In genomic region chr17:31400294-31400693, GRCm38 (mm10) we compare ENCODE assay signal across 19 mouse cellular contexts. TPM values are rescaled to one million over a fixed set of nuclear protein-coding genes. Genes with fewer than 3 reads are reported as not detected.
A peak's percentile ranks its signal among the peaks of the same experiment; 100 is the strongest.
DNase-seq lines count a peak whose midpoint lies in the region; ATAC-seq and TF ChIP-seq lines count a peak whose summit lies in the region.
"Had no signal": no experiment of that assay in that cellular context is flagged by ENCODE, and none has a peak within 500 bp of the region (broad histone marks: within the 10 kb centered on the region; RNA-seq: fewer than 3 reads in every experiment).

No protein-coding gene starts in this region.

- H3K27me3 ChIP-seq in midbrain, embryonic 13.5 days = no peaks in the 10 kb centered on the region
- H3K27me3 ChIP-seq in midbrain, embryonic 14.5 days (ENCODE audit: control insufficient read depth, insufficient read depth, low read length) = no peaks in the 10 kb centered on the region
- no peaks in the 10 kb centered on the region for H3K27me3 ChIP-seq in embryonic facial prominence, embryonic 15.5 days
- H3K27me3 ChIP-seq: heart, embryonic 13.5 days; limb, embryonic 13.5 days had no signal

- TF ChIP-seq POLR2A in brain, embryonic 14.5 days (IDR thresholded peaks at IDR 0.05; ENCODE audit: borderline replicate concordance, extremely low read depth, insufficient read depth, insufficient read length, poor library complexity, severe bottlenecking) = no peak

- peaks cover 9% of the 10 kb centered on the region; the same call in 1 of the 2 replicates for H3K36me3 ChIP-seq in midbrain, embryonic 13.5 days
- peaks cover 10% of the 10 kb centered on the region; the same call in 1 of the 2 replicates for H3K36me3 ChIP-seq in midbrain, embryonic 14.5 days (ENCODE audit: control insufficient read depth, insufficient read depth, low read length)
- no peaks in the 10 kb centered on the region for H3K36me3 ChIP-seq in embryonic facial prominence, embryonic 15.5 days
- H3K36me3 ChIP-seq: G1E; heart, embryonic 13.5 days had no signal

- no peaks in the 10 kb centered on the region for H3K9me3 ChIP-seq in midbrain, embryonic 13.5 days
- no peaks in the 10 kb centered on the region for H3K9me3 ChIP-seq in midbrain, embryonic 14.5 days (ENCODE audit: control insufficient read depth, low read length)
- no peaks in the 10 kb centered on the region for H3K9me3 ChIP-seq in embryonic facial prominence, embryonic 15.5 days (replicated peaks)
- H3K9me3 ChIP-seq: heart, embryonic 13.5 days; limb, embryonic 13.5 days had no signal

- WGBS in midbrain, embryonic 13.5 days = 77% methylated on average over 6 of the region's 6 CpGs
- WGBS in midbrain, embryonic 14.5 days = 73% methylated on average over 6 of the region's 6 CpGs
- WGBS in embryonic facial prominence, embryonic 15.5 days = 62% methylated on average over 6 of the region's 6 CpGs

- 0 out of 2 replicates have a peak overlapping the region, but pooled peaks have one; percentile 5 for H3K27ac ChIP-seq in midbrain, embryonic 13.5 days
- H3K27ac ChIP-seq in midbrain, embryonic 14.5 days (replicated peaks; ENCODE audit: low read depth, low read length) = no peak overlapping the region
- peak overlapping the region; percentile 68 for H3K27ac ChIP-seq in embryonic facial prominence, embryonic 15.5 days (replicated peaks)
- H3K27ac ChIP-seq: gastrocnemius, adult 2 months; heart, embryonic 13.5 days; limb, embryonic 13.5 days had no signal

- H3K4me3 ChIP-seq in midbrain, embryonic 13.5 days (replicated peaks) = no peak overlapping the region
- H3K4me3 ChIP-seq in midbrain, embryonic 14.5 days (replicated peaks; ENCODE audit: low read depth, low read length) = no peak overlapping the region
- no peak overlapping the region for H3K4me3 ChIP-seq in embryonic facial prominence, embryonic 15.5 days (replicated peaks)
- H3K4me3 ChIP-seq: gastrocnemius, adult 2 months; heart, embryonic 13.5 days; limb, embryonic 13.5 days had no signal

- TF ChIP-seq CTCF in brain, embryonic 14.5 days (IDR thresholded peaks at IDR 0.05; ENCODE audit: borderline replicate concordance, extremely low read depth, insufficient read depth, insufficient read length) = no peak

- DNase-seq in layer of hippocampus, adult 18-20 months (ENCODE audit: low spot score in 2 of 2) = peak; percentile 42 to 52
- no peak for DNase-seq in layer of hippocampus, postnatal 14 days (ENCODE audit: low spot score in 2 of 2)
- DNase-seq in midbrain, embryonic 14.5 days = no peak
- DNase-seq in brain, embryonic 14.5 days (ENCODE audit: low read depth) = peak; percentile 37
- no peak for DNase-seq in yolk sac, embryonic 10.5 days (ENCODE audit: low spot score)
- DNase-seq: adrenal gland, postnatal 36 days; cerebellum, adult 9-11 months; gastrocnemius, adult 2 months; heart, postnatal 36 days; kidney, adult 8-10 months; kidney, postnatal 25 days; thymus, adult 2 months had no signal

- peaks cover 22% of the 10 kb centered on the region for H3K4me1 ChIP-seq in midbrain, embryonic 13.5 days (replicated peaks)
- H3K4me1 ChIP-seq in midbrain, embryonic 14.5 days (ENCODE audit: control insufficient read depth, insufficient read depth, low read length) = peaks cover 6% of the 10 kb centered on the region; the same call in 1 of the 2 replicates
- H3K4me1 ChIP-seq in embryonic facial prominence, embryonic 15.5 days = peaks cover 29% of the 10 kb centered on the region

- H3K4me2 ChIP-seq in midbrain, embryonic 13.5 days (replicated peaks) = no peak overlapping the region
- H3K4me2 ChIP-seq in midbrain, embryonic 14.5 days (ENCODE audit: low read length) = no peak overlapping the region
- H3K4me2 ChIP-seq in embryonic facial prominence, embryonic 15.5 days (replicated peaks) = no peak overlapping the region
- H3K4me2 ChIP-seq: heart, embryonic 13.5 days; limb, embryonic 13.5 days had no signal

- ATAC-seq in midbrain, embryonic 13.5 days = no peak
- no peak for ATAC-seq in midbrain, embryonic 14.5 days (ENCODE audit: low FRiP score, low TSS enrichment)
- no peak for ATAC-seq in embryonic facial prominence, embryonic 15.5 days (ENCODE audit: insufficient number of reproducible peaks, low FRiP score, low TSS enrichment, low read depth)
- ATAC-seq: CD4-positive, CD25-positive, alpha-beta regulatory T cell, adult 4 months; forebrain, embryonic 14.5 days had no signal

- H3K9ac ChIP-seq in midbrain, embryonic 13.5 days (replicated peaks) = no peak overlapping the region
- H3K9ac ChIP-seq in midbrain, embryonic 14.5 days (replicated peaks; ENCODE audit: low read length) = no peak overlapping the region
- H3K9ac ChIP-seq in embryonic facial prominence, embryonic 15.5 days = no peak overlapping the region
- H3K9ac ChIP-seq: heart, embryonic 13.5 days; limb, embryonic 13.5 days had no signal

RNA-seq across cellular contexts. Expression of gene Pde9a, which starts 14.3 kb away (rescaled TPM):
- total RNA-seq in layer of hippocampus, adult 18-20 months (2021) = 10 to 100 TPM; 19.8 to 23.9 TPM
- 10 to 100 TPM; 25.9 to 28.3 TPM for total RNA-seq in layer of hippocampus, postnatal 14 days (2021)
- polyA plus RNA-seq in midbrain, embryonic 13.5 days (2015; fragmentation: Nextera tagmentation; extraction: Ambion mirVana) = 42.0 and 46.2 TPM in 2 replicates
- polyA plus RNA-seq in midbrain, embryonic 14.5 days (2014; fragmentation: Nextera tagmentation; extraction: Ambion mirVana) = 34.6 and 36.5 TPM in 2 replicates
- 60.9 and 112 TPM in 2 replicates for polyA plus RNA-seq in brain, embryonic 14.5 days (2012; rRNA removed)
- polyA plus RNA-seq in embryonic facial prominence, embryonic 15.5 days (2015; fragmentation: Nextera tagmentation; extraction: Ambion mirVana) = 16.5 and 18.1 TPM in 2 replicates
- polyA plus RNA-seq: CD4-positive, CD25-positive, alpha-beta regulatory T cell, adult 4 months; G1E had no signal

Comparison
In these comparisons a context has a peak if more than half of its experiments do, and no peak if none do; other contexts are left out.
1. DNase-seq: peak in layer of hippocampus, adult 18-20 months (2 of 2) and brain, embryonic 14.5 days (single experiment); none in layer of hippocampus, postnatal 14 days (0 of 2), midbrain, embryonic 14.5 days (single experiment) and yolk sac, embryonic 10.5 days (single experiment).